Mouse (Mus musculus) midbrain, postnatal 0 days (tissue): Measurements from ENCODE around the gene Sowahb. TPM values are rescaled to one million over a fixed set of nuclear protein-coding genes. Genes with fewer than 3 reads are reported as not detected.

Source experiments
- ATAC-seq: fragments of 200-750 bp; cut with Nextera tagmentation; 2 replicates; pipeline ENCODE4 v1.8.0; 2017; ENCODE audit warnings: moderate number of reproducible peaks, mild to moderate bottlenecking, moderate TSS enrichment, moderate library complexity; ENCODE audit not compliant: low FRiP score
- DNase-seq: peaks from one replicate; pipeline ENCODE4 v3.0.0-alpha.2; 2015; ENCODE audit warnings: low spot score
- H3K27ac ChIP-seq: fragments of 300-500 bp; sonication (generic); 2 replicates; pipeline ENCODE4 v1.5.1; 2014; ENCODE audit warnings: low read depth, mild to moderate bottlenecking, low read length, mixed read lengths
- H3K27me3 ChIP-seq: fragments of 300-500 bp; sonication (generic); 2 replicates; pipeline ENCODE4 v1.6.1; 2014; ENCODE audit warnings: low read length, control low read depth, mixed read lengths; ENCODE audit not compliant: insufficient read depth
- H3K36me3 ChIP-seq: fragments of 300-500 bp; sonication (generic); 2 replicates; pipeline ENCODE4 v1.6.1; 2014; ENCODE audit warnings: low read length, control low read depth, mixed read lengths; ENCODE audit not compliant: insufficient read depth
- H3K4me1 ChIP-seq: fragments of 300-500 bp; sonication (generic); 2 replicates; pipeline ENCODE4 v1.6.1; 2014; ENCODE audit warnings: mild to moderate bottlenecking, control low read depth, antibody characterized with exemption, low read length, mixed read lengths; ENCODE audit not compliant: insufficient read depth
- H3K4me2 ChIP-seq: fragments of 300-500 bp; sonication (generic); 2 replicates; pipeline ENCODE4 v1.6.1; 2014; ENCODE audit warnings: low read depth, mild to moderate bottlenecking, low read length, mixed read lengths; ENCODE audit not compliant: poor library complexity, severe bottlenecking
- H3K4me3 ChIP-seq: fragments of 300-500 bp; sonication (generic); 2 replicates; pipeline ENCODE4 v1.5.1; 2014; ENCODE audit warnings: low read depth, mild to moderate bottlenecking, low read length, moderate library complexity
- H3K9ac ChIP-seq: fragments of 300-500 bp; sonication (generic); replicated peaks from 2 replicates; pipeline ENCODE4 v1.6.1; 2014; ENCODE audit warnings: mild to moderate bottlenecking, low read length, moderate library complexity, mixed read lengths; ENCODE audit not compliant: poor library complexity, severe bottlenecking
- H3K9me3 ChIP-seq: fragments of 300-500 bp; sonication (generic); 2 replicates; pipeline ENCODE4 v1.6.1; 2016; ENCODE audit warnings: low read length, control low read depth
- CTCF ChIP-seq: IDR thresholded peaks from 2 replicates; pipeline ENCODE4 v1.5.1; 2016; ENCODE audit warnings: antibody characterized with exemption, mild to moderate bottlenecking
- WGBS: fragments of 180-500 bp; shearing (Covaris S2); extraction: QIAGEN DNeasy Blood & Tissue Kit; methylation state at CpG from one replicate; pipeline ENCODE4 v1.1.7; 2014; 5-methylcytosine and 5-hydroxymethylcytosine counted together
- polyA plus RNA-seq: library from polyadenylated mRNA; unstranded; fragments of >200 nt; fragmentation: Nextera tagmentation; extraction: Ambion mirVana; gene quantifications from 2 replicates; pipeline ENCODE4 v1.2.1, GENCODE M21; 2015
- total RNA-seq: library from RNA; depleted of rRNA; stranded (reverse); fragments of >200 nt; gene quantifications from 2 replicates; pipeline ENCODE4 v1.2.3, GENCODE M21; 2014; rRNA removed

The Sowahb gene
- total and polyA plus RNA-seq, 2 experiments from 2014 or later, result 0.16 TPM; not detected in 1

DNA sequence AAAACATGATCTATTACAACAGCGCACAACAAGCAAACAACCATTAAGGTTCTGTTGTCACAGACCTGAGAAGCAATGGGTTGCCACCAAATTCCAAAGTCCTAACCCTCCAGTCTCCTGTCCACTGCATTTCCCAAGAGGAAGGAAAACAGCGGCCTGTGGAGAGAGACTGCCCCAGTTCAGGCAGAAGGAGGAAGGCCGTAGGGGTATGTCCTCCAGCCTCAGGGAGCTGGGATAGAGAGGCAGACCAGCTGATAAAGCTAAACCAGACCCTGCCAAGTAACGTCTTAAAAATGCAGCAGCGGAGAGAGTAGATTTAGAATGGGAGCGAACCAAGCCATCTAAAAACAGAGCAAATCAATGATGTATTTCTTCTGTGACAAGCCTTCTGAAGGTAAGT lies 44.8 kb downstream of the Sowahb start:
- Histone ChIP-seq H3K9ac (no peak overlapping the region), H3K4me2 (no peak overlapping the region), H3K36me3 (no peaks in the 10 kb centered on the region), H3K4me1 (no peaks in the 10 kb centered on the region), H3K27ac (no peak overlapping the region), H3K9me3 (no peaks in the 10 kb centered on the region), H3K27me3 (no peaks in the 10 kb centered on the region), H3K4me3 (no peak overlapping the region)
- ATAC-seq (no peak), DNase-seq (no peak)
- WGBS, result 83% methylated on average over 6 of the region's 6 CpGs
- no peak for TF ChIP-seq CTCF

DNA sequence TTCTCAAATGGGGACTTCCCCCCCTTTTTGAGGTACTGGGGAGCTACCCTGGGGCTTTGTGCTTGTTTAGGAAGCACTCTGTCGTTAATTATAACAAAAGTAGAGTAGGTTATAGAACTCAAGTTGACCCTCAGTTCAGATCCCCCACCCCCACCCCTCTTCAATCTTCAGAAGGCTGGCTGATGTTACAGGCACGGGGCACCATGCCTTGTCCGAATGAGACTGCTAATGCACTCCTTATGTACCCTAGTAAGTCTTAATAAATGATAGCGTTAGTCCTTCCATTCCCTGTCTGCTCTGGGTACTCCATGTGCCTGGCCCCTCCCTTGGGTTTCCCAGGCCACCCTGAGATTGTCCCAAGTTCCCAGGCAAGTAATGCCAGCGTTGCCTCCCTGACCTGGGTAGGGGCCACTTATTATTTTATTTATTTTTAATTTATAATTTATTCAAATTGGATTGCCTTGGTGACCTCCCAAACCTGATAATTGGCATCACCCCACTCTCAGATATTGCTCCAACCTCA lies 46.3 kb downstream of the Sowahb start:
- no peak for TF ChIP-seq CTCF

DNA sequence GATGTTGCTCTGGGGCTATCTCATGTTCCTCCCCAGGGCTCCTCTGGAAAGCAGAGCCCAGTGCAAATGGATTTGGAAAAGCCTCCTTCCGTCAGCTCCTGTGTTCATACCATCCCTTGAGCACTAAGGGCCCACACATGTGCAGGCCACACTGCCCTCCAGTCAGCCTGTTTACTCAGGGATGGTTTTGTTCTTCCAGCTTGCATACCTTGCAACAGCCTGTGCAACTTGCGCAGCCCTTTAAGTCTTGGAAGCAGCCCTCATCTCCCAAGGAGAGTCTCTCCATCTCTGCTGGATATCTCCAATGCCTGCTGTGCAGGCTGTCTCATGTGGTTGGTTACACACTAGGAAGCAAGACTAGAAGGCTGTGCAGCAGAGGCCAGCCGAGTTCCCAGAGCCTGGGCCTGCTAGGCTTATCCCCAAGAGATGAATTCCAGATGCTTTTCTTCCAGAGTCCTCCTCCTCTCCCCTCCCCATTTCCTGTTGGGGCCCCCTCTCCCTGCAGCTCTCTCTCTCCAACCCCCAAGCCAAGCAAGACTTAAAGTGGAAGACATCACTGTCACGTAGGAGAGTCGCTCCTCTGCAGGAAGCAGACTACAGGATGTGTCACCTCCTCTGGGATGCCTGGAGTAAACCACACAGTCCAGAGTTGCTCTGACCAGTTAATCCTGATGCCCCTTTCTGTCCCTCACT lies 47.2 kb downstream of the Sowahb start:
- Histone ChIP-seq H3K4me3 (no peak overlapping the region), H3K27me3 (no peaks in the 10 kb centered on the region), H3K9me3 (no peaks in the 10 kb centered on the region), H3K4me2 (no peak overlapping the region), H3K9ac (no peak overlapping the region), H3K36me3 (no peaks in the 10 kb centered on the region), H3K27ac (no peak overlapping the region), H3K4me1 (no peaks in the 10 kb centered on the region)
- no peak for DNase-seq
- TF ChIP-seq CTCF, result no peak
- 52% methylated on average over 5 of the region's 5 CpGs for WGBS
- no peak for ATAC-seq

More for the DNA sequence above, 46.3 kb downstream of the Sowahb start:
- Histone ChIP-seq H3K4me1 (no peaks in the 10 kb centered on the region), H3K27ac (no peak overlapping the region), H3K36me3 (no peaks in the 10 kb centered on the region), H3K9ac (no peak overlapping the region), H3K9me3 (no peaks in the 10 kb centered on the region), H3K4me2 (no peak overlapping the region), H3K4me3 (no peak overlapping the region), H3K27me3 (no peaks in the 10 kb centered on the region)
- ATAC-seq (no peak), DNase-seq (no peak)
- 61% methylated on average over 5 of the region's 5 CpGs for WGBS

DNA sequence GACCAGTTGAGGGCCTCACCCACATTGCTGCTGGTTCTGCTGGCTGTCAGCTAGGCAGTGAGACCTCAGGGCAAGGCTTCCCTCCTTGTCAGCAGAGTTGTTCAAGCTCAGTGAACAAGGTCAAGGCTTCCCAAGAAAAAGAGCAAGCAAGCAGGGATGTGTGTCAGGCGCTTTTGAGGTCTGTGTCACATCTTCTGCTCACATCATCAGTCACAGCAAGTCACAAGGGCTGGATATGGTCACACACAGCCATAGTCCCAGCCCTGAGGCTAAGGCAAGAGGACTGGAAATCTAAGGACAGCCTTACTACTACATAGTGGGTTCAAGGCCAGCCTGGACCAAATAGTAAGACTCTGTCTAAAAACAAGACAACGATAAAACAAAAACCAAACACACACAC lies 50.0 kb downstream of the Sowahb start:
- no peaks in the 10 kb centered on the region for H3K4me1 ChIP-seq
- H3K9ac ChIP-seq, result no peak overlapping the region
- H3K27me3 ChIP-seq, result no peaks in the 10 kb centered on the region
- no peaks in the 10 kb centered on the region for H3K9me3 ChIP-seq
- H3K4me2 ChIP-seq, result no peak overlapping the region
- no peak overlapping the region for H3K4me3 ChIP-seq
- TF ChIP-seq CTCF, result no peak
- no peak overlapping the region for H3K27ac ChIP-seq
- ATAC-seq, result no peak
- no peak for DNase-seq
- no peaks in the 10 kb centered on the region for H3K36me3 ChIP-seq
- WGBS, result 87% methylated on average over 2 of the region's 2 CpGs

DNA sequence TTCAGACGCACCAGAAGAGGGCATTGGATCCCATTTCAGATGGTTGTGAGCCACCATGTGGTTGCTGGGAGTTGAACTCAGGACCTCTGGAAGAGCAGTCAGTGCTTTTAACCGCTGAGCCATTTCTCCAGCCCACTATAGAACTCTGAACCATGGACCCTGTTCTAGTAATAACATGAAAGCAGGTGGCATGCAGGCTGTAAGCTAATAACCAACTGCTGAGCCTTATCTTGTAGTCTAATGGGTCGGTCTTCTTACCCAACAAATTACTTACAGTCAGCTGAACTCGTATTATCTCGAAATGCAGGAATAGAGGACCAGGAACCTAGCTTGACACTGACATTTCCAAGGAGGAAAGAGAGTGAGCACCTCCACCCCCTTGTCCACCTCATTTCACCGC lies 50.5 kb downstream of the Sowahb start:
- no peaks in the 10 kb centered on the region for H3K4me1 ChIP-seq
- no peaks in the 10 kb centered on the region for H3K36me3 ChIP-seq
- 94% methylated on average over 6 of the region's 6 CpGs for WGBS
- no peak for TF ChIP-seq CTCF
- no peaks in the 10 kb centered on the region for H3K9me3 ChIP-seq
- H3K9ac ChIP-seq, result no peak overlapping the region
- no peak overlapping the region for H3K27ac ChIP-seq
- H3K27me3 ChIP-seq, result no peaks in the 10 kb centered on the region
- no peak for ATAC-seq
- no peak overlapping the region for H3K4me3 ChIP-seq
- no peak for DNase-seq
- no peak overlapping the region for H3K4me2 ChIP-seq

DNA sequence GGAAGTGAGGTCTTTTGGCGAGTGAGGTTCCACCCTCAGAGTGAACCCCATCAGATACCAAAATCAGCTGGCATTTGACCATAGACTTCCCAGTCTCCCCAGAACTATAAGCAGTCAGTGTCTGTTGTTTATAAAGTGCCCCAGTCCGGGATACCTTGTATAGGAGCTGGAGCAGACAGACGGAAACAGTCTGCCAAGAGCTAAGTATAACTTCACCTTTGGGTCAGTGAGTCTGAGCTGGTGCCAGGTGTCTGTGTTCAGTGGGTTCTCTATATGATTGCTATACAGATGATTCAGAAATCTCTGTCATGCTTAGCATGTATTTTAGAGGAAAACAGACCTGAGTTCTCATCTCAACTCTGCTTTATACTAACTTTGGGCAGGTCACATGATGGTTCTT lies 52.7 kb downstream of the Sowahb start:
- WGBS, result 84% methylated on average over 3 of the region's 3 CpGs
- TF ChIP-seq CTCF, result no peak
- Histone ChIP-seq H3K4me2 (no peak overlapping the region), H3K9me3 (no peaks in the 10 kb centered on the region), H3K4me1 (no peaks in the 10 kb centered on the region), H3K4me3 (no peak overlapping the region), H3K27ac (no peak overlapping the region), H3K9ac (no peak overlapping the region), H3K36me3 (no peaks in the 10 kb centered on the region), H3K27me3 (no peaks in the 10 kb centered on the region)
- DNase-seq (no peak), ATAC-seq (no peak)

Other genes starting within 250 kb of the Sowahb start
- gene Sept11, start 48.4 kb upstream of the Sowahb start, total RNA-seq, result 95.9 and 100 TPM in 2 replicates
- 87.7 and 96.0 TPM in 2 replicates for gene Sept11, start 48.4 kb upstream of the Sowahb start, polyA plus RNA-seq
- gene Ccni, start 161.5 kb upstream of the Sowahb start, total RNA-seq, result 260 and 289 TPM in 2 replicates
- gene Ccni, start 161.5 kb upstream of the Sowahb start, polyA plus RNA-seq, result 104 and 109 TPM in 2 replicates
- 0.94 TPM in 1 of 2 replicates, not detected in the other for gene 2010109A12Rik, start 161.5 kb upstream of the Sowahb start, total RNA-seq
- 0.27 and 0.34 TPM in 2 replicates for gene 2010109A12Rik, start 161.5 kb upstream of the Sowahb start, polyA plus RNA-seq
- gene Ccng2, start 222.2 kb upstream of the Sowahb start, total RNA-seq, result 38.2 and 57.8 TPM in 2 replicates
- 23.5 and 23.9 TPM in 2 replicates for gene Ccng2, start 222.2 kb upstream of the Sowahb start, polyA plus RNA-seq